Mouse (Mus musculus): ENCODE measurements around the gene Cep85l. TPM values are rescaled to one million over a fixed set of nuclear protein-coding genes. Genes with fewer than 3 reads are reported as not detected.

Gene Cep85l
- polyA plus RNA-seq, 1 experiment, result 9.5 TPM

DNA sequence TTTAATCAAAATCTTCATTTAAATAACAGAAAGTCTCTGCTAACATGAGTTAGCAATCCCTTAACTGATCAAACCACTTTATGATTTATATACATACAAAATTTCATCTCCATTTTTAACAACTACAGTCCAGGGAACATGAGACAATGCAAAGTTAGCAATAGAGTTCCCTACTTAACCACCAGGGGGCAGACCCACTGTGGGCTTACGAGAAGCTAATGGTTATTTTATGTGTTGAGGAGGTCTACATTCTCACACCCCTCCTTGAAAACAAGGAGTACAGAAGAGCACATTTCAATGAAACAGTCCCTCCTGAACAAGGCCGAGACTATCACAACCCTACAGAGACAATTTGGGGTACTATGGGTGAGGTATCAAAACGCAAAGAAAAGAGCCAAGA lies 33.2 kb downstream of the Cep85l start:
- H3K27ac ChIP-seq (ENCODE audit: insufficient read depth, low read depth, low read length), result no peak overlapping the region
- H3K4me1 ChIP-seq (ENCODE audit: control insufficient read depth, insufficient read depth, low read length), result peaks cover 2% of the 10 kb centered on the region
- TF ChIP-seq CTCF (IDR thresholded peaks at IDR 0.05; ENCODE audit: low read depth, low read length) (no peak), POLR2A (IDR thresholded peaks at IDR 0.05; ENCODE audit: borderline replicate concordance, low read depth, low read length) (no peak)
- H3K4me3 ChIP-seq (ENCODE audit: insufficient read depth, low read length), result no peak overlapping the region

DNA sequence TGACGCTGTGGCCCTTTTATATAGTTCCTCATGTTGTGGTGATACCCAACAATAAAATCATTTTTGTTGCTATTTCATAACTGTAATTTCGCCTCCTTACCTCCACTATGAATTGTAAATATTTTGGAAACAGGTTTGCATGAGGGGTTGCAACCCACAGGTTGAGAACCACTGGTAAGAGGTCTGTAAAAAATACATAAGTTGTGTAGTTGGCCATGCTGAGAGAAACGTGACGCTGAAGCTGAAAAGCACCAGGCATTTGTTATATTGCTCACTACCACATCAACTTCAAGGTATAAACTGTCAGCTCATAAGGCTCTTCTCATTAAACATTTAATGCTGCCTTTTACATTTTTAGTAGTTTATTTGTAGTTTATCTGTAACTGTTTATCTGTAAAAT lies 34.2 kb downstream of the Cep85l start:
- TF ChIP-seq CTCF (IDR thresholded peaks at IDR 0.05; ENCODE audit: low read depth, low read length) (no peak), POLR2A (IDR thresholded peaks at IDR 0.05; ENCODE audit: borderline replicate concordance, low read depth, low read length) (no peak)
- H3K4me3 ChIP-seq (ENCODE audit: insufficient read depth, low read length), result no peak overlapping the region
- peaks cover 2% of the 10 kb centered on the region for H3K4me1 ChIP-seq (ENCODE audit: control insufficient read depth, insufficient read depth, low read length)
- no peak overlapping the region for H3K27ac ChIP-seq (ENCODE audit: insufficient read depth, low read depth, low read length)

DNA sequence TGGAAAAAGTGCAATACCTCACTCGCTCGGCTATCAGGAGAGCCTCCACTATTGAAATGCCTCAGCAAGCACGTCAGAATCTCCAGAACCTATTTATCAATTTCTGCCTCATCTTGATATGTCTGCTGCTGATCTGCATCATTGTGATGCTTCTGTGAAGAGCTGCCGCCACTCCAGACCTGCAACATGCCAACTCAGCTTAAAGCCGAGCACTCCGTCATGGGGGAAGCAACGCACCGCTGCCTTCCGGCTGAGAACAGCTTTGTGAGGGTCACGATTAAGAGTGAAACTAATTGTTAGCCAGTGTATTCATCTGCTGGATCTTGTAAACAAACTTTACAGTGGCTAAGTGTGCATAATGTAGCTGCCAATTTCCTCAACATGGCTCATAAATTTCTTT lies 35.9 kb downstream of the Cep85l start:
- peaks cover 2% of the 10 kb centered on the region for H3K4me1 ChIP-seq (ENCODE audit: control insufficient read depth, insufficient read depth, low read length)
- H3K4me3 ChIP-seq (ENCODE audit: insufficient read depth, low read length), result no peak overlapping the region
- TF ChIP-seq CTCF (IDR thresholded peaks at IDR 0.05; ENCODE audit: low read depth, low read length) (no peak), POLR2A (IDR thresholded peaks at IDR 0.05; ENCODE audit: borderline replicate concordance, low read depth, low read length) (no peak)
- no peak overlapping the region for H3K27ac ChIP-seq (ENCODE audit: insufficient read depth, low read depth, low read length)

DNA sequence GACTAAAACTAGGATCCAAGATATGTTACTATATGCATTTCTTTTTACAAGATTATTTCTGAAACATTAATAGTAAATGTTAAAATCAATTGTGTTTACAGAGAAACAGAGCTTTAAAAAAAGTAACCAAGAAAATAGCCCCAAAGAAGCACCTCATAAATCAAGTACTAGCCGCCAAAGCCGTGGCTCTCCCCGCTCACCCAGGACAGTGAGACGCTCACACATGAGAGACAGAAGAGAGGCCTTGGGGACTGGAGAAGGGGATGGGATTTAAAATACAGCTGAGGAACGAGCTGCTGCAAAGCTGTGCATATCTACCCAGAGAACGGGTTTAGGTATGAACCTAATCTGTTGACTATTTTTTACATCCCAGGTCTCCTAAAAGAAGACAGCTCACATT lies 36.4 kb downstream of the Cep85l start:
- Histone ChIP-seq H3K4me1 (ENCODE audit: control insufficient read depth, insufficient read depth, low read length) (peaks cover 2% of the 10 kb centered on the region), H3K27ac (ENCODE audit: insufficient read depth, low read depth, low read length) (no peak overlapping the region), H3K4me3 (ENCODE audit: insufficient read depth, low read length) (no peak overlapping the region)
- TF ChIP-seq CTCF (IDR thresholded peaks at IDR 0.05; ENCODE audit: low read depth, low read length) (no peak), POLR2A (IDR thresholded peaks at IDR 0.05; ENCODE audit: borderline replicate concordance, low read depth, low read length) (no peak)

DNA sequence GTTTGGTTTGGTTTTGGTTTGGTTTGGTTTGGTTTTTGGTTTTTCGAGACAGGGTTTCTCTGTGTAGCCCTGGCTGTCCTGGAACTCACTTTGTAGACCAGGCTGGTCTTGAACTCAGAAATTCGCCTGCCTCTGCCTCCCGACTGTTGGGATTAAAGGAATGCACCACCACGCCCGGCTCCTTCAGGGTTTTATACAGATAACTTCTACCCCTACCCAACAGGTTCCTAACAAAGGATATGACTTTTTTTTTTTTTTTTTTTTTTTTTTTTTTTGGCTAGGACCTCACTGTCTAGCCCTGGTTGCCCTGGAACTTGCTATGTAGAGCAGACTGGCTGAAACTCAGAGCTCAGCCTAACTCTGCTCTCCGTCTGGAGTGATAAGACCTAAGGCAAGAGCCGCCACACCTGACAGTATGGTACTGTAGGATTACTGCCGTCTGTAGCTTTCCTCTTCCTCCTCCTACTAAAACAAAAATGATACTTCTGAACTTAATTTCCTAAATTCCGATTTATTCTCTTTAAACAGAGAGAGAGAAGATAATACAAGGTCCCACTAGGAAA lies 37.5 kb downstream of the Cep85l start:
- H3K4me3 ChIP-seq (ENCODE audit: insufficient read depth, low read length), result no peak overlapping the region
- TF ChIP-seq CTCF (IDR thresholded peaks at IDR 0.05; ENCODE audit: low read depth, low read length), result no peak
- TF ChIP-seq POLR2A (IDR thresholded peaks at IDR 0.05; ENCODE audit: borderline replicate concordance, low read depth, low read length), result no peak
- no peak overlapping the region for H3K27ac ChIP-seq (ENCODE audit: insufficient read depth, low read depth, low read length)
- H3K4me1 ChIP-seq (ENCODE audit: control insufficient read depth, insufficient read depth, low read length), result peaks cover 2% of the 10 kb centered on the region

DNA sequence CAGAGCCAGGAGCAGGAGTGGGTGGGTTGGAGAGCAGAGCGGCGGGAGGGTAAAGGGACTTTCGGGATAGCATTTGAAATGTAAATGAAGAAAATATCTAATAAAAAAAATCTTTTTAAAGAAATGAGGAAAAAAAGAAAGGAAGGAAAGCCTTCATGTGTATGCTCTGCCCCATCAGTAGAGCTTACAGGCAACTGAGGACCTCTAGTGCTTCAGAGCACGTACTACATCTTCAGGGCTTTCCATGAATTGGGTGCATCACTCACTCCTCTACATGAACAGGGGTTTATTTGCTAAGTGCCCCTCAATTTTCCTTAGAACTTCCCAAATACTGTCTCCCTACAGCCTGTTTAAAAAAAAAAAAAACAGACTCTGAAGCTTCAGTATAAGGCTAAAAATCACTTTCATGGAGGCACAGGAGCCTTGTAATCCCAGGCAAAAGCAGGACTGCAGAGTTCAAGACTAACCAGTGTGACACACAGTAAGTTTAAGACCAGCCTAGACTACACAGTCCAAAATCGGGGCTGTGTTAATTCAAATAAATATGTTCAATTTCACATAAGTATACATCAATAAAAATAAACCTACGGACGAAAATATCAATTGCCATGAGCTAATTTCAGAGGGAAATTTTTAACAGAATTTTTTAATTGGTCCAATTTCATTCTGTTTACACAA lies 38.3 kb downstream of the Cep85l start:
- Histone ChIP-seq H3K27ac (ENCODE audit: insufficient read depth, low read depth, low read length) (no peak overlapping the region), H3K4me3 (ENCODE audit: insufficient read depth, low read length) (no peak overlapping the region), H3K4me1 (ENCODE audit: control insufficient read depth, insufficient read depth, low read length) (peaks cover 2% of the 10 kb centered on the region)
- no peak for TF ChIP-seq POLR2A (IDR thresholded peaks at IDR 0.05; ENCODE audit: borderline replicate concordance, low read depth, low read length)
- no peak for TF ChIP-seq CTCF (IDR thresholded peaks at IDR 0.05; ENCODE audit: low read depth, low read length)

DNA sequence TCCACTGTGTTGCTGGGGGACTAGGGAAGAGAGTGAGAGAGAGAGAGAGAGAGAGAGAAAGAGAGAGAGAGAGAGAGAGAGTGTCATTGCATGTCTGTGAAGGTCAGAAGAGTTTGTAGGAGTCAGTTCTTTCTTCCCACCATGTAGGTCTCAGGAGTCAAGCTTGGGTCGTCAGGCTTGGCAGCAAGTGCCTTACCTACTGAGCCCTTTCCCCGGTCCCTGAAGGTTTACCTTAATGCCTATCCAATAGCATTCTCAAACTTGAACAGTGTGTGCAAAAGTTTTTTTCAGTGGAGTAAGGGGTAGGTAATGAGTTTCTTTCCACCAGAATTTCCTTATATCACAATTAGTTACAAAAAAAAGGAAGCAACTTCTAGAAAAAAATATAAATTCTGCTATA lies 40.7 kb downstream of the Cep85l start:
- Histone ChIP-seq H3K4me1 (ENCODE audit: control insufficient read depth, insufficient read depth, low read length) (no peaks in the 10 kb centered on the region), H3K27ac (ENCODE audit: insufficient read depth, low read depth, low read length) (no peak overlapping the region), H3K4me3 (ENCODE audit: insufficient read depth, low read length) (no peak overlapping the region)
- TF ChIP-seq CTCF (IDR thresholded peaks at IDR 0.05; ENCODE audit: low read depth, low read length), result no peak
- TF ChIP-seq POLR2A (IDR thresholded peaks at IDR 0.05; ENCODE audit: borderline replicate concordance, low read depth, low read length), result no peak

DNA sequence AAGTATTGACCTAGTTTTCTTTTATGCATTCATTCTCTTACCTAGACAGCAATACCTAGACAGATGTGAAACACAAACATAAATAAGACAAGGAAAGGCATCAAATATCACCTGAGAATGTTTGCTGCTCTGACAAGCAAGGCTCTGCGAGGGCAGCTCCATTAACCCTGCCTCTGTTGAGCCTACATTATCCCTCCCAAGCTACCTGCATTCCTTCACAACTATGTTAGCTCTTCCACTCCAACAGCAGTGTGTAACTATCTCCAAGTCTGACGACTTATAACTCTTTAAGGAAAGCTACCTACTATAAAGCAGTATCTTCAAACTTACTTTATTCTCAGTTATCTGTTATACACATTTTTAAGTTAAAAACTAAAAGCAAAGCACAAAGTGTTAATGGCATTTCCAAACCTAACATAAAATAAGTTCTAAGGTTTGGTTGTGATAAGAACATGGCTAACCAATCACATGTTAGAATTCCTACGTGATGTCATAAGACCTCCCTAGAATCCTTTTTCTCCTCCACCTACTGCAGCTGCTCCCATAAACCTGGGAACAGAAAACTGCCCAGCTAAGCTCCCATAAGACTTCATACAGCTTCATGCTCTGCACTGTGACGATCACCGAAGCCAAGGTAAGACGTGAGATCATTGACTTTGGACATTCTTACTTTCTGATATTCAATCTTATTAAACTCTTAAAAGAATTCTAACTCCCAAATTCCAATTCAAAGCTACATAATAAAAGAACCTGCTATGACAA lies 42.4 kb downstream of the Cep85l start, which contains the start of gene Pln:
TSS of gene Pln (plus strand) at position 506 of the 762 bp plus-strand sequence.
- Histone ChIP-seq H3K4me3 (ENCODE audit: insufficient read depth, low read length) (no peak within 1 kb of the TSS), H3K27ac (ENCODE audit: insufficient read depth, low read depth, low read length) (no peak within 1 kb of the TSS), H3K4me1 (ENCODE audit: control insufficient read depth, insufficient read depth, low read length) (no peaks in the 10 kb centered on the region)
- no peak for TF ChIP-seq POLR2A (IDR thresholded peaks at IDR 0.05; ENCODE audit: borderline replicate concordance, low read depth, low read length)
- no peak for TF ChIP-seq CTCF (IDR thresholded peaks at IDR 0.05; ENCODE audit: low read depth, low read length)

DNA sequence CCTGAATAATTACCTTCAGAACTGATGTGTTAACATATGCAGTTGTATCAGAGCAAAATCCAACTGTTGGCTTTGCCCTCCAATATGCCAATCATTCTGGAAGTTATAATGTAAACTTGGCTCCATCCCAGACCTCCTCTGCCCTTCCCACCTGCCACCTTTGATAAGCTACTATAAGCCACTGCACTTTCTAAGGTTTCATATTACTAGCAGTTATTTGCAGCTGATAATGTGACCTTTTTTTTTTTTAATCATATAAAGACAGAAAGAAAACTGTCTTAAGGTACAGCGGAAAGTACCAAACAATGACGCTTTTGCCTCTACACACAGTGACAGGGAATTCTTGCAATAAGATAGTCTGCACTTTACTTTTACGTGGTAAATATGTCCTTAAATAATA lies 43.8 kb downstream of the Cep85l start:
- no peak for TF ChIP-seq POLR2A (IDR thresholded peaks at IDR 0.05; ENCODE audit: borderline replicate concordance, low read depth, low read length)
- no peak for TF ChIP-seq CTCF (IDR thresholded peaks at IDR 0.05; ENCODE audit: low read depth, low read length)
- Histone ChIP-seq H3K27ac (ENCODE audit: insufficient read depth, low read depth, low read length) (no peak overlapping the region), H3K4me3 (ENCODE audit: insufficient read depth, low read length) (no peak overlapping the region), H3K4me1 (ENCODE audit: control insufficient read depth, insufficient read depth, low read length) (no peaks in the 10 kb centered on the region)

DNA sequence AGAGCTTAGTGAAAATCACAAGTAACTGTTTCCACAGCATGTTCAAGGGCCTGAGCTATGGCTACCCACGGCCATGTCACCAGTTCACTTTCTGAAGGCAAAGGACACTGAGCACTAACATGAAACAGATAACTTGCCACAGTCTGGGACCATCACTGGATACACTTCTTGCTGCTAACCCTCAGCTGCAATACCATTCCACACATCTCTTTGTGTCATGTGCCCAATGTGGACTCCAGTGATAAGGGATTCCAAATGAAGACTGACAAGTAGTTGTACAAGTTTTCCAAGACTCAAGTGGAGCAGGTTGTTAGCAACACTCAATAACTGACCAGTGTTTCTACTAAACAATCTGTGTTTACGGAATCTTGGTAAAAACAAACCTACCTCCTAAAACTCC lies 44.5 kb downstream of the Cep85l start:
- Histone ChIP-seq H3K4me1 (ENCODE audit: control insufficient read depth, insufficient read depth, low read length) (no peaks in the 10 kb centered on the region), H3K4me3 (ENCODE audit: insufficient read depth, low read length) (no peak overlapping the region), H3K27ac (ENCODE audit: insufficient read depth, low read depth, low read length) (no peak overlapping the region)
- TF ChIP-seq POLR2A (IDR thresholded peaks at IDR 0.05; ENCODE audit: borderline replicate concordance, low read depth, low read length), result no peak
- TF ChIP-seq CTCF (IDR thresholded peaks at IDR 0.05; ENCODE audit: low read depth, low read length), result no peak
